Mouse (Mus musculus) yolk sac, embryonic 10.5 days (tissue): ENCODE measurements around the gene A630001G21Rik.
A peak's percentile ranks its signal among the peaks of the same experiment; 100 is the strongest.

Experiments
- DNase-seq: peaks from one replicate; pipeline ENCODE4 v3.0.0-alpha.2; 2017; ENCODE audit warnings: low spot score

Gene A630001G21Rik

GRCm38 (mm10) chr1:85735463-85736123 is 42.9 kb downstream of the A630001G21Rik start:
- DNase-seq: no peak

GRCm38 (mm10) chr1:85734511-85734910 is 43.9 kb downstream of the A630001G21Rik start:
- no peak for DNase-seq

- no peak for DNase-seq
Measured at GRCm38 (mm10) chr1:85732581-85732980, 45.9 kb downstream of the A630001G21Rik start.

GRCm38 (mm10) chr1:85730471-85730870 is 48.0 kb downstream of the A630001G21Rik start:
- no peak for DNase-seq

GRCm38 (mm10) chr1:85720220-85720893 is 58.1 kb downstream of the A630001G21Rik start:
- no peak for DNase-seq

GRCm38 (mm10) chr1:85719049-85719448 is 59.4 kb downstream of the A630001G21Rik start:
- DNase-seq: no peak

GRCm38 (mm10) chr1:85716447-85717027 is 61.9 kb downstream of the A630001G21Rik start:
- no peak for DNase-seq

GRCm38 (mm10) chr1:85714501-85714900 is 63.9 kb downstream of the A630001G21Rik start:
- no peak for DNase-seq

GRCm38 (mm10) chr1:85706754-85707153 is 71.7 kb downstream of the A630001G21Rik start:
- DNase-seq: no peak

GRCm38 (mm10) chr1:85705552-85705951 is 72.9 kb downstream of the A630001G21Rik start:
- DNase-seq: no peak

- peak; percentile 63 for DNase-seq
Measured at GRCm38 (mm10) chr1:85703245-85704186, 74.9 kb downstream of the A630001G21Rik start.

- no peak for DNase-seq
Measured at GRCm38 (mm10) chr1:85702531-85702930, 75.9 kb downstream of the A630001G21Rik start.

GRCm38 (mm10) chr1:85697721-85698493 is 80.5 kb downstream of the A630001G21Rik start:
- no peak for DNase-seq

- DNase-seq: no peak
Measured at GRCm38 (mm10) chr1:85695646-85696045, 82.8 kb downstream of the A630001G21Rik start.

GRCm38 (mm10) chr1:85693280-85693679 is 85.2 kb downstream of the A630001G21Rik start:
- no peak for DNase-seq

- DNase-seq: no peak
Measured at GRCm38 (mm10) chr1:85692281-85692680, 86.2 kb downstream of the A630001G21Rik start.

GRCm38 (mm10) chr1:85690544-85690943 is 87.9 kb downstream of the A630001G21Rik start:
- no peak for DNase-seq

GRCm38 (mm10) chr1:85687346-85687745 is 91.1 kb downstream of the A630001G21Rik start:
- no peak for DNase-seq

- DNase-seq: no peak
Measured at GRCm38 (mm10) chr1:85686666-85687065, 91.8 kb downstream of the A630001G21Rik start.

- no peak for DNase-seq
Measured at GRCm38 (mm10) chr1:85680226-85680625, 98.2 kb downstream of the A630001G21Rik start.
